ENCODE assay signal across 21 mouse cellular contexts in the genomic region with DNA sequence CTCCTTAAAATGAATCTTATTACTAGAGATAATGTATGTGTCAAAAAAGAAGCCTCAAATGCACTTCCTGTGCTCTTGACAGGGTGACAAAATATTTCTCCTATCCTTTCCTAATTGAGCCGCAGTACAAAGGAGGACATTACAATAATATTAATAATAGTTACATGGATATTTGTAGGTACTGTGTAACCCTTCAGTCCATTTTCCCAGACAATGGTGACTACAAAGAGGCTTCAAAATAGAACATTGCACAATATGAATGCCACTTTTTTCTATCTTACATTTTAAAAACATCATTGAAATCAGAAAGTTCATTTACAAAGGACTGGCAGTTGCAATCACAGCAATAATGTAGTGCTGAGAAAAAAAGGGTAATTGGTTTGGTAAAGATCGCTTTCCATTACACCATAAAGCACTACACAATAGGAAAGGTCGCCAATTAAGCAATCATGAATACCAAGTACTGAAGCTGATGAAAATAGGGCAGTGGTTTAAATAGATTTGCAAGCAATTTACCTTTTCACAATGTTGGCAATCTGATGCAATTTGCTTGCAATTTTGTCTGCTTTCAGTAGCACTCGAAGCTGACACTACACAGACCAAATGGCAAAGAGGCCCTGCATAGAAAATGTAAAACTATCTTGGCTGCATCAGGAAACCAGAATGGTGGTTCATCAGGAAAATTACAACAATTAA.
DNase-seq lines count a peak whose midpoint lies in the region; ATAC-seq and TF ChIP-seq lines count a peak whose summit lies in the region.
"Had no signal": no experiment of that assay in that cellular context is flagged by ENCODE, and none has a peak within 500 bp of the region (broad histone marks: within the 10 kb centered on the region; RNA-seq: fewer than 3 reads in every experiment).

No protein-coding gene starts in this region.

- DNase-seq in adipocyte (ENCODE audit: low spot score) = peak; percentile 22
- DNase-seq in forebrain, embryonic 14.5 days (ENCODE audit: low spot score) = peak; percentile 93
- no peak for DNase-seq in gastrocnemius, postnatal 14 days
- no peak for DNase-seq in lung, adult 2 months
- DNase-seq: adrenal gland, postnatal 14 days; cerebellum, adult 18-20 months; gastrocnemius, postnatal 25 days; kidney, adult 18-20 months; lung, postnatal 14 days had no signal

- TF ChIP-seq CTCF in lung, adult 2 months (IDR thresholded peaks at IDR 0.05; ENCODE audit: insufficient read depth, low read length) = no peak

- no peak overlapping the region for H3K4me2 ChIP-seq in midbrain, embryonic 12.5 days (replicated peaks)
- no peak overlapping the region for H3K4me2 ChIP-seq in midbrain, embryonic 15.5 days
- H3K4me2 ChIP-seq in forebrain, embryonic 14.5 days (ENCODE audit: low read length) = no peak overlapping the region
- peak overlapping the region; percentile 8 for H3K4me2 ChIP-seq in myocyte (ENCODE audit: low read depth)
- no peak overlapping the region for H3K4me2 ChIP-seq in intestine, embryonic 16.5 days (ENCODE audit: low read depth, low read length)
- H3K4me2 ChIP-seq: embryonic facial prominence, embryonic 12.5 days; limb, embryonic 15.5 days had no signal

- H3K4me3 ChIP-seq in midbrain, embryonic 12.5 days = no peak overlapping the region
- no peak overlapping the region for H3K4me3 ChIP-seq in midbrain, embryonic 15.5 days
- H3K4me3 ChIP-seq in forebrain, embryonic 14.5 days (ENCODE audit: low read depth, low read length) = no peak overlapping the region
- no peak overlapping the region for H3K4me3 ChIP-seq in myocyte
- no peak overlapping the region for H3K4me3 ChIP-seq in intestine, embryonic 16.5 days (ENCODE audit: low read length)
- no peak overlapping the region for H3K4me3 ChIP-seq in lung, adult 2 months (replicated peaks; ENCODE audit: extremely low read depth, low read depth, low read length)
- H3K4me3 ChIP-seq: embryonic facial prominence, embryonic 12.5 days; hindbrain, embryonic 10.5 days; layer of hippocampus, adult 2 months; limb, embryonic 15.5 days had no signal

- no peaks in the 10 kb centered on the region for H3K9me3 ChIP-seq in midbrain, embryonic 12.5 days
- H3K9me3 ChIP-seq in midbrain, embryonic 15.5 days = no peaks in the 10 kb centered on the region
- H3K9me3 ChIP-seq in forebrain, embryonic 14.5 days (replicated peaks; ENCODE audit: control insufficient read depth, low read length) = no peaks in the 10 kb centered on the region
- no peaks in the 10 kb centered on the region for H3K9me3 ChIP-seq in intestine, embryonic 16.5 days (ENCODE audit: control insufficient read depth, low read length)
- H3K9me3 ChIP-seq: embryonic facial prominence, embryonic 12.5 days; hindbrain, embryonic 10.5 days; limb, embryonic 15.5 days had no signal

- H3K36me3 ChIP-seq in midbrain, embryonic 12.5 days = no peaks in the 10 kb centered on the region
- H3K36me3 ChIP-seq in midbrain, embryonic 15.5 days (replicated peaks) = no peaks in the 10 kb centered on the region
- H3K36me3 ChIP-seq in forebrain, embryonic 14.5 days (ENCODE audit: control insufficient read depth, insufficient read depth, low read length) = no peaks in the 10 kb centered on the region
- no peaks in the 10 kb centered on the region for H3K36me3 ChIP-seq in myocyte (ENCODE audit: control insufficient read depth, insufficient read depth)
- H3K36me3 ChIP-seq in intestine, embryonic 16.5 days (ENCODE audit: control insufficient read depth, insufficient read depth, low read length) = no peaks in the 10 kb centered on the region
- H3K36me3 ChIP-seq: embryonic facial prominence, embryonic 12.5 days; hindbrain, embryonic 10.5 days; limb, embryonic 15.5 days had no signal

- no peaks in the 10 kb centered on the region for H3K27me3 ChIP-seq in midbrain, embryonic 12.5 days
- no peaks in the 10 kb centered on the region for H3K27me3 ChIP-seq in midbrain, embryonic 15.5 days (replicated peaks)
- H3K27me3 ChIP-seq in forebrain, embryonic 14.5 days (replicated peaks; ENCODE audit: control insufficient read depth, insufficient read depth, low read length) = peaks cover 7% of the 10 kb centered on the region; the same call in 1 of the 2 replicates
- no peaks in the 10 kb centered on the region for H3K27me3 ChIP-seq in myocyte (ENCODE audit: control insufficient read depth, insufficient read depth, insufficient read length)
- no peaks in the 10 kb centered on the region for H3K27me3 ChIP-seq in intestine, embryonic 16.5 days (replicated peaks; ENCODE audit: control insufficient read depth, insufficient read depth, low read length)
- H3K27me3 ChIP-seq: embryonic facial prominence, embryonic 12.5 days; limb, embryonic 15.5 days; Patski had no signal

- no peak overlapping the region for H3K27ac ChIP-seq in midbrain, embryonic 12.5 days (replicated peaks)
- no peak overlapping the region for H3K27ac ChIP-seq in midbrain, embryonic 15.5 days
- no peak overlapping the region for H3K27ac ChIP-seq in forebrain, embryonic 14.5 days (ENCODE audit: low read depth, low read length)
- H3K27ac ChIP-seq in intestine, embryonic 16.5 days (ENCODE audit: low read length) = no peak overlapping the region
- H3K27ac ChIP-seq: embryonic facial prominence, embryonic 12.5 days; hindbrain, embryonic 10.5 days; hindbrain, postnatal 0 days; kidney, postnatal 0 days; layer of hippocampus, adult 2 months; limb, embryonic 15.5 days; stomach, postnatal 0 days had no signal

- no peak overlapping the region for H3ac ChIP-seq in myocyte (ENCODE audit: control insufficient read depth, insufficient read length)

- H3K79me2 ChIP-seq in myocyte (ENCODE audit: control insufficient read depth, insufficient read depth) = no peaks in the 10 kb centered on the region

- 69% methylated on average over 4 of the region's 4 CpGs for WGBS in midbrain, embryonic 12.5 days
- WGBS in midbrain, embryonic 15.5 days = 62% methylated on average over 4 of the region's 4 CpGs
- WGBS in forebrain, embryonic 14.5 days = 7% methylated on average over 4 of the region's 4 CpGs
- 79% methylated on average over 4 of the region's 4 CpGs for WGBS in intestine, embryonic 16.5 days
- 77% methylated on average over 4 of the region's 4 CpGs for WGBS in lung, adult 2 months

- intact Hi-C loops in gastrocnemius, postnatal 14 days (cut with DNase I; ENCODE audit: low total_unique reads) = no loop called here

- no peak for TF ChIP-seq POLR2A in myocyte (IDR thresholded peaks at IDR 0.05; ENCODE audit: insufficient read length, low read depth)
- no peak for TF ChIP-seq POLR2A in lung, adult 2 months (IDR thresholded peaks at IDR 0.05; ENCODE audit: borderline replicate concordance, extremely low read depth, low read depth, low read length)

- H3K9ac ChIP-seq in midbrain, embryonic 12.5 days (replicated peaks) = no peak overlapping the region
- no peak overlapping the region for H3K9ac ChIP-seq in midbrain, embryonic 15.5 days
- H3K9ac ChIP-seq in forebrain, embryonic 14.5 days (ENCODE audit: low read length) = no peak overlapping the region
- no peak overlapping the region for H3K9ac ChIP-seq in intestine, embryonic 16.5 days (ENCODE audit: low read depth, low read length)
- H3K9ac ChIP-seq: embryonic facial prominence, embryonic 12.5 days; limb, embryonic 15.5 days had no signal

- peak; percentile 34; the same call in 1 of the 2 replicates for ATAC-seq in midbrain, embryonic 12.5 days (ENCODE audit: low FRiP score, low read depth)
- no peak; the same call in 1 of the 2 replicates for ATAC-seq in midbrain, embryonic 15.5 days (replicated peaks)
- peak; percentile 93 for ATAC-seq in forebrain, embryonic 14.5 days
- no peak for ATAC-seq in intestine, embryonic 16.5 days
- ATAC-seq: hindbrain, postnatal 0 days; Patski had no signal

- H3K4me1 ChIP-seq in midbrain, embryonic 12.5 days = no peaks in the 10 kb centered on the region
- H3K4me1 ChIP-seq in midbrain, embryonic 15.5 days = no peaks in the 10 kb centered on the region
- H3K4me1 ChIP-seq in forebrain, embryonic 14.5 days (ENCODE audit: control insufficient read depth, insufficient read depth, low read length) = no peaks in the 10 kb centered on the region; the same call in 1 of the 2 replicates
- no peaks in the 10 kb centered on the region for H3K4me1 ChIP-seq in intestine, embryonic 16.5 days (ENCODE audit: control insufficient read depth, insufficient read depth, low read length)
- H3K4me1 ChIP-seq in lung, adult 2 months (ENCODE audit: control insufficient read depth, insufficient read depth, low read length) = no peaks in the 10 kb centered on the region
- H3K4me1 ChIP-seq: embryonic facial prominence, embryonic 12.5 days; hindbrain, embryonic 10.5 days; limb, embryonic 15.5 days had no signal

TF ChIP-seq in myocyte, 11 proteins besides CTCF, POLR2A, EP300 and RAD21:
- TF ChIP-seq REST (IDR thresholded peaks at IDR 0.05; ENCODE audit: insufficient read depth, insufficient read length) = no peak
- peak; percentile 96 for TF ChIP-seq CEBPB (IDR thresholded peaks at IDR 0.05; ENCODE audit: insufficient read depth, poor library complexity, severe bottlenecking)
- TF ChIP-seq TCF12 (IDR thresholded peaks at IDR 0.05; ENCODE audit: insufficient read depth, poor library complexity, severe bottlenecking) = no peak
TF ChIP-seq in myocyte: peak in this region for 1.

Comparison
In these comparisons a context has a peak if more than half of its experiments do, and no peak if none do; other contexts are left out.
1. ATAC-seq: peak in midbrain, embryonic 12.5 days (single experiment) and forebrain, embryonic 14.5 days (single experiment); none in midbrain, embryonic 15.5 days (single experiment) and intestine, embryonic 16.5 days (single experiment).
2. DNase-seq: peak in adipocyte (single experiment) and forebrain, embryonic 14.5 days (single experiment); none in gastrocnemius, postnatal 14 days (single experiment) and lung, adult 2 months (single experiment).